Mouse (Mus musculus): Measurements from ENCODE around the gene Tbrg1.

DNA sequence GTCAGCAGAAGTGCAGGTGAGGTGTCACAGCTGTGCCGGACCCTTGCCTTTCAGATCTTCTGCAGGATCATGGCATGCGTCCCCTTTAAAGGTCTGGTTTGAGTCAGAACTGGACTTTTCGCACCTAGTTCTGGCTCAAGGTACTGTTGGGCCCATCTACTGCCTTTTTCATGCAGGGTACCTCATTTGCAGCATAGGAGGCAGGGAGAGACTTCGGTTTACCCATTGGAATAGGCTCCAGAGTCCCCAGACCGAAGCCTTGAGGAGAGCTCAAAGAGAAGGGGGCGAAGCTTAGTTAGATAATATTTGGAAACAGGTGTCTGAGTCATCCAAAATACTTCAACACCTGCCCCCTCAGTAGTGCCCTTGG lies 43.2 kb downstream of the Tbrg1 start:
- TF ChIP-seq CTCF (IDR thresholded peaks at IDR 0.05; ENCODE audit: borderline replicate concordance, control insufficient read depth, extremely low read depth, insufficient read depth, low read length, poor library complexity) (no peak), POLR2A (IDR thresholded peaks at IDR 0.05; ENCODE audit: control insufficient read depth, extremely low read depth, insufficient read depth, low read length, poor library complexity) (no peak)
